Mouse (Mus musculus) erythroblast, embryonic 14.5 days (primary cell): ENCODE results near the gene BC067074. TPM values are rescaled to one million over a fixed set of nuclear protein-coding genes. Genes with fewer than 3 reads are reported as not detected.

Experiments
- H3K27me3 ChIP-seq: 2 replicates; pipeline ENCODE4 v1.6.1; 2012; ENCODE audit warnings: inconsistent platforms; ENCODE audit not compliant: control insufficient read depth
- H3K36me3 ChIP-seq: 2 replicates; pipeline ENCODE4 v1.6.1; 2012; ENCODE audit warnings: mild to moderate bottlenecking, inconsistent platforms; ENCODE audit not compliant: control insufficient read depth
- H3K4me1 ChIP-seq: 2 replicates; pipeline ENCODE4 v1.6.1; 2012; ENCODE audit warnings: inconsistent platforms; ENCODE audit not compliant: control insufficient read depth
- H3K4me3 ChIP-seq: replicated peaks from 2 replicates; pipeline ENCODE3; 2012; ENCODE audit warnings: moderate library complexity, mild to moderate bottlenecking, inconsistent platforms
- H3K9me3 ChIP-seq: 2 replicates; pipeline ENCODE4 v1.6.1; 2012; ENCODE audit warnings: low read length, inconsistent platforms, mixed read lengths; ENCODE audit not compliant: control insufficient read depth
- GATA1 ChIP-seq: IDR thresholded peaks from 2 replicates; pipeline ENCODE4 v1.6.1; 2012; ENCODE audit warnings: low read length, inconsistent platforms, mixed read lengths
- TAL1 ChIP-seq: IDR thresholded peaks from 3 replicates; pipeline ENCODE4 v1.6.1; 2012; ENCODE audit warnings: low read length, inconsistent platforms, mixed read lengths
- polyA plus RNA-seq: library from polyadenylated mRNA; stranded (reverse); fragments of >175 nt; gene quantifications from 2 replicates; pipeline ENCODE4 v1.2.3, GENCODE M21; 2012

Gene BC067074
- polyA plus RNA-seq, 1 experiment = not detected

DNA sequence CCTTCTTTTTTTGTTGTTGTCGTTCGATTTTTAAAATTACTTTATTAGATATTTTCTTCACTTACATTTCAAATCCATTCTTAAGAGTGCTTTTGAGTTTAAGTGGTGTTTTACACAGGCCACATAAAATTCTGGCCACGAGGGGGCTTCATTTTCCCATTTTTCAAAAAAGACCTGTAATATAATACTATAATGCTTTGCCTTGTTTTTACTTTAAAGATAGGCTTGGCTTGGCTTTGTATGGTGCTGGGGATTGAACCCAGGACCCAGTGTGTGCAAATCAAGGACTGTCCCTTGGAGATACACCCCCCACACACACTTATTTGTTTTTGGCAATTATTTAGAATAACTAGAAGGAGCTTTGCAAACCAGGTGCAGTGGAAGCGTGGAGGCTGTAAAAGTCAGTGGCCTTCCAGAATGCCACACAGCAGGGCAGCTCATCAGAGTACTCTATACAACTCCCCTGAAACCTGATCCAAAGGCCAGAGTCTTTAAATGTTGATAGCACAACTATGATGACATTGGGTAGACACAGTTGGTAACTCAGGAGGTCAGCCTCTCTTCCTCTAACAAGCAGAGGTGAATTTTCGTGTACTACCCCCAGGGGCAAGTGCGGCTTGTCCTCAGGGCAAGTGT, 44.4 kb downstream of the BC067074 start:
- no peaks in the 10 kb centered on the region for H3K36me3 ChIP-seq
- TF ChIP-seq TAL1 = no peak
- TF ChIP-seq GATA1 = no peak
- H3K4me1 ChIP-seq = no peaks in the 10 kb centered on the region
- no peak overlapping the region for H3K4me3 ChIP-seq
- H3K27me3 ChIP-seq = no peaks in the 10 kb centered on the region
- no peaks in the 10 kb centered on the region for H3K9me3 ChIP-seq

DNA sequence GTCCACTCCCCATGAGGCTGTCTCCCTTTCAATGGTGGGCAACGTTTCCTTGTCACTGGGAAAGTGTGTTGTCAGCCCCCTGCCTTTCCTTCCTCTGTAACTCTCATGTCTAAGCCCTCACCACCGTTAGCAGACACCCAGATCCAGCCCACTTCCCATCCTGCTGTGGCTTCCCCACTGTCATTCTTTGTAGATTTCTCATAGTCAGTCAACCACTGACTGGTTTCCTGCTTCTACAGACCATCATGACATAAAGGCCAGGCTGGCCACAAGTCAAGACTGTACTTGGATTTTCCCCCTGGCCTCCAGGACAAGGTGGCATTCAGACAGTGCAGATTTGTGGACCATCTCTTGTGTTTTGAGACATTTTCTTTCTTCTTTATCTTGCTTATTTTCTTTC, 47.7 kb downstream of the BC067074 start:
- TF ChIP-seq TAL1 (no peak), GATA1 (no peak)
- no peaks in the 10 kb centered on the region for H3K9me3 ChIP-seq
- no peaks in the 10 kb centered on the region for H3K27me3 ChIP-seq
- no peaks in the 10 kb centered on the region for H3K36me3 ChIP-seq
- no peak overlapping the region for H3K4me3 ChIP-seq
- no peaks in the 10 kb centered on the region for H3K4me1 ChIP-seq

DNA sequence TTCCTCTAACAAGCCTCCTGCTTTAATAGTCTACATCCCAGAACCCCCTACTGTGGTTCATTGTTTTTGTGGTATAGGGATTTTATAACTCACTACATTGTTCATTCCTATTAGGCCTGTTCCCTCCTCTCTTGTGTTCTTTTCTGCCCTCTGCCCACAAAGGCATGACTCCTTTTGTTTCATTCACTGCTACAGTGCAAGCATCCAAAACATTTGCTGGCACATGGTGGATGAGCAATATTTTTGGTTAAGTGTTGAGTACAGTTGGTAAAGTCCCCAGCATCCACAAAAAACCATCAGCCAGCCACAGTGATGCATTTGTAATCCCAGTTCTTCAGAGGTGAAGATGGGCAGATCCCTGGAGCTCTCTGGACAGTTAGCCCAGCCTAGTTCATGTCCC, 48.2 kb downstream of the BC067074 start:
- Histone ChIP-seq H3K4me1 (no peaks in the 10 kb centered on the region), H3K27me3 (no peaks in the 10 kb centered on the region), H3K9me3 (no peaks in the 10 kb centered on the region), H3K36me3 (no peaks in the 10 kb centered on the region), H3K4me3 (no peak overlapping the region)
- TF ChIP-seq TAL1 = no peak
- TF ChIP-seq GATA1 = no peak

DNA sequence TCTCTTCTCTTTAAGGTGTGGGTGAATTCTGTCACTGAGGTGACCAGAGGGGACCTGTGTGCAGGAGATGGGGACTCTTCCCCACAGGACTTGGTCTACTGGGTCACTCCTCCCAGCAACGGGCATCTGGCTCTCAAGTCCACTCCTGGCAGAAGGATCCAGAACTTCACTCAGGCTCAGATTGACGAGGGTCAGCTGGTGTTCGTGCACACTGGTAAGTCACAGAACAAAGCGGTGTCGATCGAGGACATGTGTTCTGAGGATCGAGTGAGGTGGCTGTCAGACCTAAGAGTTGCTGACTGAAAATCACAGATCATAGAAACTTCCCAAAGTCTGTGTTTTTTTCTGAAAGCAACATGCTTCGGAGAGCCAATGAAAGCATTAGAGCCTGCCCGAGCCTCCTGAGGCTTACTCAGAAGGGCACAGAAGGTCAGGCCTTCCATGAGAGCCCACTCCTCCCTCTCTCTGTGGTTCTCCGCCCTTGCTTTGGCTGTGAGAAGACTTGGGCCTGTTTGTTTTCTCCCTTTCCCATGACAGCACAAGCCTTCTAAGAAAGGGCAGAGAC, 49.5 kb downstream of the BC067074 start:
- TF ChIP-seq GATA1 = no peak
- no peaks in the 10 kb centered on the region for H3K36me3 ChIP-seq

DNA sequence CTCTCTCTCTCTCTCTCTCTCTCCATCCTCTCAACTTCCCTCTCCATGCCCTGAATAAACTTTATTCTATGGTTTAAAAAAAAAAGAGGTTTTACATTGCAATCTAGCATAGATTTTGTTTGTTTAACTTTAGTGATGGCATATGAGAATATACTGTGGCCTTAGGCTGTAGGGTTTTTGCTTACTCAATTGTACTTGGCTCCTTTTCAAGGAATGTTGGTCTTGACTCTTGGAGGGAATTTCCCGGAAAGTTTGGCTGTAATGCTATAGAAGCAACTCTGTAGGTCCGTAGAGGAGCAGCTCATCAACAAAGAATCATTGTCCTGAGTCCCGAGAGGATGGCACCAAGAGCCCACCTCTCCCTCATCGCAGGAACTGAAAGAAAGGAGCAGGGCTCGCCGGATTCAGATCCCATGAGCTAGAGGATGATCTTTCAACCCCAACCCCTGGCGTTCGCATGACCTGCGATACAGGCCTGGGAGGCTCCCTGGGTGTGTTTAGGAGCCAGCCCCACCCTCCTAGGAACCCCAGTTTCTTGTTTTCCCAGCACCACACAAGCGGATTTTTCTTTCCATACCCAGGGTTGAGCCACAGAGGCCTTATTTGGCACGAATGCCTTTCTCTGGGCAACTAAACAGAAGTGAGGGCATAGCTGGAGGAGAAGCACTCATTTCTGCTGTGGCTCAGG, 57.9 kb downstream of the BC067074 start:
- Histone ChIP-seq H3K4me1 (no peaks in the 10 kb centered on the region), H3K4me3 (no peak overlapping the region)

More for the DNA sequence above, 49.5 kb downstream of the BC067074 start:
- Histone ChIP-seq H3K27me3 (no peaks in the 10 kb centered on the region), H3K9me3 (no peaks in the 10 kb centered on the region), H3K4me3 (no peak overlapping the region), H3K4me1 (no peaks in the 10 kb centered on the region)

DNA sequence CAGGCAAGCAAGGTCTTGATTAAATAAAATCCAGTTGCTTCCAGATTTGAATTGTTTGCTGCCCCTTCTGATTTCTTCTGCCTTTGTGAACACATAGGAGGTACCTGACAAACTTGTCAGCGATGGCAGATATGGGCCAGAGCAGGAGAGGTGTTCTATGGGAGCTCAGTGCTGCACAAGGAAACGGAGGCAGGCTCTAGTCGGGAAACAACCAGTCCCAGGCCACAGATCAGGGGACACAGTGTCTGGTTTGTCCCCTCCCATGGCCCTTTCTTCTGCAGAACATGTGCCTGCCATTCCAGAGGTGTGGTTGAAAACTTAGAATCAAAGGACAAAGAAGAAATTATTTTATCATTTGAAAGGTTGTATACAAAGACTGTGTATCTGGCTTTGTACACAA, 60.6 kb downstream of the BC067074 start:
- no peak for TF ChIP-seq GATA1
- TF ChIP-seq TAL1 = no peak
- H3K4me3 ChIP-seq = no peak overlapping the region
- no peaks in the 10 kb centered on the region for H3K9me3 ChIP-seq
- no peaks in the 10 kb centered on the region for H3K36me3 ChIP-seq
- no peaks in the 10 kb centered on the region for H3K27me3 ChIP-seq
- no peaks in the 10 kb centered on the region for H3K4me1 ChIP-seq

More for the DNA sequence above, 57.9 kb downstream of the BC067074 start:
- TF ChIP-seq TAL1 (no peak), GATA1 (no peak)
- no peaks in the 10 kb centered on the region for H3K36me3 ChIP-seq
- H3K9me3 ChIP-seq = no peaks in the 10 kb centered on the region
- no peaks in the 10 kb centered on the region for H3K27me3 ChIP-seq

DNA sequence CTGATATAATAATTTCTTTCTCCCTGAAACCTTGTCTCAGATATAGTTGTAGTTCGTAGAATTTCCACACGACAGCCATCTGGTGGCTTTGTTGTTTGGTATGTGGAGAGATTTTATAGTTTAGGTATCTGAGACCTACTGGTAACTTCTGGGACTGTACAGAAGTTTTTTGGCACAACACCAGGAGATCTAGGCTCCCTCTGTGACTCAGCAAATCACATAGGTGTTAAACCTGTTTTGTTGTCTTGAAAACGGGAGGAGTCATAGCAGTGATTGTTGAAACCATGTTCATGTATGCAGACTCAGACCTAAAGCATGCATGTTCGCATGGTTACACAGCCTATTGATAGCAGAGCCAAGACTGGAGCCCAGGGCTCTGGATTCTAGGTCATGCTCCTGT, 61.0 kb downstream of the BC067074 start:
- Histone ChIP-seq H3K4me3 (no peak overlapping the region), H3K36me3 (no peaks in the 10 kb centered on the region), H3K9me3 (no peaks in the 10 kb centered on the region), H3K27me3 (no peaks in the 10 kb centered on the region), H3K4me1 (no peaks in the 10 kb centered on the region)
- TF ChIP-seq TAL1 = no peak
- no peak for TF ChIP-seq GATA1

DNA sequence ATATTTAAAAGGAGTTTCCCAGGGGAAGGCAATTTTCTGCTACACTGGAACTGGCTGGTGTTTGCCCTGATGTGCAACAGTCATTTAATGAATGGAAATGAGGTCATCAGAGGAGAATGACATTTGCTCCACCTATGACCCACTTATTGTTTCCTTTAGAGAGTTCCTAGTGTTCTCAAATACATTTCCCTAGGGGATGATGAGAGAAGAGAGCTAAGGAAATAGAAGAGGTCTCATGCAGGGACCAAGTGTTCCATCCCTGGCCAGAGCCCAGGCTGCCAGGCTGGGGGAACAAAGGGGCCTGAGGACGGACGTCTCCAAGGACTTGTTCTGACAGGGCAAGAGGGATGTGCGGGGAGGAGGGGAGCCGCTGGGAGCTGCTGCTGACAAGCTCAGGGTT, 62.1 kb downstream of the BC067074 start:
- H3K4me1 ChIP-seq = no peaks in the 10 kb centered on the region
- no peak for TF ChIP-seq GATA1
- no peak for TF ChIP-seq TAL1
- no peaks in the 10 kb centered on the region for H3K9me3 ChIP-seq
- no peaks in the 10 kb centered on the region for H3K36me3 ChIP-seq
- H3K27me3 ChIP-seq = no peaks in the 10 kb centered on the region
- no peak overlapping the region for H3K4me3 ChIP-seq

DNA sequence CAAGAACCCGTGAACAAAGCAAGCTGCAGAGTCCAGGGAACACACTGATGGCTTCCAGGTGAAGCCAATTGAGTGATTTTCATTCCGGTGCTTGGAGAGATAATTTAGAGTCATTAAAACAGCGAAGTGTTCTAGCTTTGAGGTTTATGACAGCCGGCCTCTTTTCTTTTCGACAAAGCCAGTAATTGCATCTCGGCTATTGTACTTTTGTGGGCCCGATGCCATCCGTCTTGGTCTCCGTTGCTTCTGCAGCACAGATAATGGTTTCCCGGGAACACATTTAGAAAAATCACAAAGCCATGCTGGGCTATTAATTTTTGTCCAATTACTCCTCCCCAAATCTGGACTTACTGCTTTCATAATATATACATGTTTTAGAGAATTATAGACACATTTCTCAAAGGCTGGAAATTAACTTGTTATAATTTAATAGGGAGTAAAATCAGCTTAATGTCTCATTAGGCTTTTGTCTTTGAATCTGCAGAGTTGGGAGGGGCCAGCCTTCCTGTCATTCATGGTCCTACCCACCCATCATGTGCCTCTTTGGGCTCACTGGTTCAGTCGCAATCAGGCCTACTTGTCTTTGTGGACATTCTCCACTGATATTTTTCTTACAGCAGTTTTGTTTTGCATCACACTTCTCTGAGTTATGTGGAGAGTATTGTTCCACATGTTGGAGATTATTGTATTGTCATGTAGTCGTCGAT, 64.6 kb downstream of the BC067074 start:
- Histone ChIP-seq H3K36me3 (no peaks in the 10 kb centered on the region), H3K27me3 (no peaks in the 10 kb centered on the region), H3K9me3 (no peaks in the 10 kb centered on the region), H3K4me3 (no peak overlapping the region), H3K4me1 (no peaks in the 10 kb centered on the region)
- no peak for TF ChIP-seq GATA1
- TF ChIP-seq TAL1 = no peak
